Mouse (Mus musculus) CH12.LX (cell line): ENCODE data around the gene Rrp1. TPM values are rescaled to one million over a fixed set of nuclear protein-coding genes. Genes with fewer than 3 reads are reported as not detected.
A peak's percentile ranks its signal among the peaks of the same experiment; 100 is the strongest.

ENCODE experiments used
- DNase-seq: peaks from one replicate; pipeline ENCODE4 v3.0.0-alpha.2; 2013; ENCODE audit errors: extremely low read depth
- H3K27ac ChIP-seq: 2 replicates; pipeline ENCODE4 v1.5.1; 2012; ENCODE audit warnings: low read depth, mild to moderate bottlenecking, control low read depth, moderate library complexity; ENCODE audit not compliant: insufficient read depth
- H3K27me3 ChIP-seq: replicated peaks from 2 replicates; pipeline ENCODE3; 2012; ENCODE audit warnings: inconsistent platforms
- H3K36me3 ChIP-seq, 2 experiments: replicated peaks in 1 of 2; 2 replicates each; pipeline versions ENCODE3 to v1.6.1; 2012; ENCODE audit warnings: inconsistent platforms in 1 of 2, low read length in 1 of 2, mild to moderate bottlenecking in 1 of 2, mixed read lengths in 1 of 2, moderate library complexity in 1 of 2; ENCODE audit not compliant: control insufficient read depth in 1 of 2, insufficient read depth in 1 of 2
- H3K4me1 ChIP-seq, 2 experiments: 2 replicates each; pipeline ENCODE4 v1.6.1; 2012; ENCODE audit warnings: inconsistent platforms in 1 of 2, moderate library complexity in 1 of 2; ENCODE audit not compliant: insufficient read depth in 2 of 2, control insufficient read depth in 1 of 2
- H3K4me2 ChIP-seq: 2 replicates; pipeline ENCODE4 v1.6.1; 2012; ENCODE audit warnings: low read depth, mild to moderate bottlenecking, control low read depth; ENCODE audit not compliant: poor library complexity, insufficient read depth, severe bottlenecking
- H3K4me3 ChIP-seq, 3 experiments: fragments of 150-350 bp in 1 of 3; sonication (generic) in 1 of 3; replicated peaks in 1 of 3; 2 replicates each; pipeline versions ENCODE3 to v1.5.1; 2011 to 2012; ENCODE audit warnings: low read depth in 2 of 3, low read length in 2 of 3, mild to moderate bottlenecking in 2 of 3, moderate library complexity in 2 of 3, control low read depth in 1 of 3, improper control_type of control experiment in 1 of 3, inconsistent platforms in 1 of 3, mixed read lengths in 1 of 3; ENCODE audit not compliant: poor library complexity in 1 of 3
- H3K79me2 ChIP-seq: replicated peaks from 2 replicates; pipeline ENCODE4 v1.6.1; 2012; ENCODE audit warnings: mild to moderate bottlenecking, moderate library complexity; ENCODE audit not compliant: control insufficient read depth, poor library complexity, insufficient read depth, severe bottlenecking; ENCODE audit errors: extremely low read depth
- H3K9ac ChIP-seq: 2 replicates; pipeline ENCODE4 v1.6.1; 2012; ENCODE audit warnings: low read depth, mild to moderate bottlenecking, control low read depth, moderate library complexity; ENCODE audit not compliant: insufficient read depth
- H3K9me3 ChIP-seq: replicated peaks from 2 replicates; pipeline ENCODE3; 2012; ENCODE audit warnings: low read length, inconsistent platforms, mixed read lengths
- CHD1 ChIP-seq: IDR thresholded peaks from 2 replicates; pipeline ENCODE4 v1.6.1; 2012; ENCODE audit warnings: low read depth, low read length, improper control_type of control experiment, inconsistent platforms
- CHD2 ChIP-seq: IDR thresholded peaks from 2 replicates; pipeline ENCODE4 v1.6.1; 2011; ENCODE audit warnings: low read length, improper control_type of control experiment
- E2F4 ChIP-seq: IDR thresholded peaks from 2 replicates; pipeline ENCODE4 v1.6.1; 2011; ENCODE audit warnings: low read depth, low read length, improper control_type of control experiment; ENCODE audit not compliant: insufficient replicate concordance
- ETS1 ChIP-seq: conservative IDR thresholded peaks from 2 replicates; pipeline ENCODE4 v1.6.1; 2012; ENCODE audit warnings: low read depth, mild to moderate bottlenecking, inconsistent platforms, low read length, improper control_type of control experiment, moderate library complexity
- GABPA ChIP-seq: IDR thresholded peaks from 2 replicates; pipeline ENCODE4 v1.6.1; 2012; ENCODE audit warnings: low read depth, low read length, improper control_type of control experiment, inconsistent platforms; ENCODE audit not compliant: insufficient replicate concordance
- HCFC1 ChIP-seq: IDR thresholded peaks from 2 replicates; pipeline ENCODE4 v1.6.1; 2012; ENCODE audit warnings: low read depth, mild to moderate bottlenecking, inconsistent platforms, low read length, improper control_type of control experiment
- IRF4 ChIP-seq: IDR thresholded peaks from 2 replicates; pipeline ENCODE4 v1.6.1; 2014; ENCODE audit warnings: low read depth, mild to moderate bottlenecking, inconsistent platforms, low read length, improper control_type of control experiment
- KAT2A ChIP-seq: IDR thresholded peaks from 2 replicates; pipeline ENCODE4 v1.6.1; 2012; ENCODE audit warnings: low read length, improper control_type of control experiment, inconsistent platforms; ENCODE audit not compliant: insufficient replicate concordance
- MAX ChIP-seq: IDR thresholded peaks from 2 replicates; pipeline ENCODE4 v1.6.1; 2011; ENCODE audit warnings: low read length, improper control_type of control experiment
- MYC ChIP-seq: IDR thresholded peaks from 2 replicates; pipeline ENCODE4 v1.6.1; 2011; ENCODE audit warnings: low read depth, mild to moderate bottlenecking, improper control_type of control experiment, low read length
- NRF1 ChIP-seq: IDR thresholded peaks from 2 replicates; pipeline ENCODE4 v1.6.1; 2014; ENCODE audit warnings: low read depth, mild to moderate bottlenecking, inconsistent platforms, low read length, improper control_type of control experiment, moderate library complexity
- PAX5 ChIP-seq: IDR thresholded peaks from 2 replicates; pipeline ENCODE4 v1.6.1; 2012; ENCODE audit warnings: low read length, inconsistent platforms, mixed read lengths
- POLR2AphosphoS2 ChIP-seq: IDR thresholded peaks from 2 replicates; pipeline ENCODE4 v1.6.1; 2011; ENCODE audit warnings: low read depth, low read length, improper control_type of control experiment
- RCOR1 ChIP-seq: conservative IDR thresholded peaks from 2 replicates; pipeline ENCODE4 v1.6.1; 2012; ENCODE audit warnings: low read depth, mild to moderate bottlenecking, inconsistent platforms, low read length, improper control_type of control experiment
- SIN3A ChIP-seq: IDR thresholded peaks from 2 replicates; pipeline ENCODE4 v1.6.1; 2012; ENCODE audit warnings: low read length, improper control_type of control experiment, inconsistent platforms
- SMC3 ChIP-seq: IDR thresholded peaks from 2 replicates; pipeline ENCODE4 v1.6.1; 2011; ENCODE audit warnings: low read depth, low read length, improper control_type of control experiment
- TBP ChIP-seq: conservative IDR thresholded peaks from 2 replicates; pipeline ENCODE4 v1.6.1; 2011; ENCODE audit warnings: low read depth, low read length, improper control_type of control experiment
- TCF12 ChIP-seq: IDR thresholded peaks from 2 replicates; pipeline ENCODE4 v1.6.1; 2014; ENCODE audit warnings: low read depth, mild to moderate bottlenecking, inconsistent platforms, low read length, improper control_type of control experiment
- UBTF ChIP-seq: IDR thresholded peaks from 2 replicates; pipeline ENCODE4 v1.6.1; 2012; ENCODE audit warnings: low read depth, mild to moderate bottlenecking, inconsistent platforms, low read length, improper control_type of control experiment, moderate library complexity
- USF1 ChIP-seq: IDR thresholded peaks from 2 replicates; pipeline ENCODE4 v1.6.1; 2014; ENCODE audit warnings: low read depth, mild to moderate bottlenecking, inconsistent platforms, low read length, improper control_type of control experiment
- ZC3H11A ChIP-seq: IDR thresholded peaks from 2 replicates; pipeline ENCODE4 v1.6.1; 2012; ENCODE audit warnings: low read depth, mild to moderate bottlenecking, inconsistent platforms, low read length, improper control_type of control experiment
- ZMIZ1 ChIP-seq: IDR thresholded peaks from 2 replicates; pipeline ENCODE4 v1.6.1; 2012; ENCODE audit warnings: low read depth, mild to moderate bottlenecking, inconsistent platforms, low read length, improper control_type of control experiment
- dilution Hi-C: fragments of 300-500 bp; cut with MboI; formaldehyde crosslinking; loops from 2 replicates; pipeline ENCODE4 v1.14.3; 2020; ENCODE audit warnings: low sequenced_read_pairs; ENCODE audit not compliant: extremely low pct_unique_long_range_greater_than_20kb, extremely low pct_ligation_motif_present
- in situ Hi-C: fragments of 300-500 bp; cut with MboI; formaldehyde crosslinking; loops from 3 replicates; pipeline ENCODE4 v1.14.3; 2019; ENCODE audit warnings: low sequenced_read_pairs, low pct_ligation_motif_present, low pct_unique_long_range_greater_than_20kb, mixed read lengths
- polyA plus RNA-seq: library from polyadenylated mRNA; unstranded; fragments of >175 nt; gene quantifications from 2 replicates; pipeline ENCODE4 v1.2.1, GENCODE M21; 2012; ENCODE audit warnings: low read depth; ENCODE audit not compliant: insufficient read length
- total RNA-seq, 2 experiments: library from RNA; depleted of rRNA; stranded (reverse); fragments of 300-350 nt in 1 of 2; fragments of >200 nt in 1 of 2; gene quantifications; 2 replicates each; pipeline ENCODE4 v1.2.3; 2012 to 2014

The Rrp1 gene
- total and polyA plus RNA-seq, 3 experiments = 138 to 327 (median 189) TPM

DNA sequence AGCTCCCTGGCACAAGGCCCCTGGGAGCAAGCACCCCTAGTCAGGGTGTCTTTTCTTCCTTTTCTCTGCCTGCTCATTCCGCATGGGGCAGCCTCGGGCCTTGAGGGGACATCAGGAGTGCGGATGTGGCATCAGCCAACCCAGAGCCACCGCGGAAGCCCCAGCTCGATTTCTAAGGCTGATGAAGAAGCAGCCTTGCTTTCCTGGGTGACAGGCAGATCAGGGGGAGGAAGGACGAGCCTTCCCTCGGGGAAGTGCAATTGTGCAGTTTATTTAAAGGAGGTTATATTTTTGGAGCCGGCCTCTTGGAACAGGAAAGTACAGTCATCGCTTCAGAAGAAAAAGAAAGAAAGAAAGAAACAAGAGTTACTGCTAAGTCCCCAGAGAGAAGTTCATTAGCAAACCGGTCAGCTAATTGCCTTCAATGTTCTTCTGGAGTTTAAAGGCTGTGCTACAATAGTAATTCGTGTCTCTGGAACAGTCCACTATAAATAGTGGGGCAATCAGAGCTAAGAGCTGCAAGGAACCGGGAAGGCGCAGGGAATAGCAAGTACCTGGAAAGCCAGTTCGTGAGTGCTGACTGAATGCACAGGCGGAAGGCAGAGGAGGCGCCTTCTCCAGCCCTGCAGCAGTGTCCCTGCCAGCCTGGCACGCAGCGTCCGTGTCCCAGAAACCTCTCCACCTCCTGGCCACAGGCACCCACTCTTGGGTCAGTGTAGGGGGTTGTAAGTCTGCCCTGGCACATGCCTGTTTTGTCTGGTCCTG is 24.4 kb downstream of the Rrp1 start:
- no peaks in the 10 kb centered on the region for H3K79me2 ChIP-seq
- H3K9me3 ChIP-seq = no peaks in the 10 kb centered on the region
- peaks cover 32% of the 10 kb centered on the region for H3K27me3 ChIP-seq
- dilution Hi-C loops (no loop called here), in situ Hi-C loops (loop anchor here (25.0 kb wide), 1 partner anchor 351 kb away; the partner anchor contains the start of genes Aire and Dnmt3l)
- H3K4me1 ChIP-seq = peaks cover 7 to 16% of the 10 kb centered on the region in 2 experiments
- H3K36me3 ChIP-seq = no peaks in the 10 kb centered on the region
- H3K9ac ChIP-seq = no peak overlapping the region
- TF ChIP-seq SIN3A = no peak
- TF ChIP-seq SMC3 = no peak
- no peak for TF ChIP-seq USF1
- no peak for TF ChIP-seq MAX
- TF ChIP-seq UBTF = no peak
- TF ChIP-seq RCOR1 = no peak
- TF ChIP-seq, all 38 proteins: peak for 0
- no peak overlapping the region for H3K4me3 ChIP-seq
- no peak for DNase-seq
- peak overlapping the region; percentile 61 for H3K4me2 ChIP-seq
- no peak overlapping the region for H3K27ac ChIP-seq

DNA sequence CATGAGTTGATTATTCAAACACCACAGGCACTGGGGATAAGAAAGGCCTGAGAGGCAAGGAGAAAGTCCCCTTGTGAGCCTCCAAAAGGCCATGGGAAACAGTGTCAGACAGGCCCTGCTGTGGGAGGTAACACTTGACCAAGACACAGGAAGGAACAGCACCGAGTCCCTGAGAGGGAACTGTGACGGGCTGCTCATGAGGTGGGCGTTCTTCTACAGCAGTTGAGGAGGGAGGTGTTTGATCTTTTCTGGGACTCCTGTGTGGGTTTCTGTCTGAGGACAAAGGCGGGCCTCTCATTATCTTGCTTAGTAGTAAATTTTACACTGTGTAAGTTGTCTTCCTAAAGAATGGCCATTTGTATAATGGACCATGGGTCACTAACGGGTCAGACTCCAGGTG is 27.3 kb downstream of the Rrp1 start:
- no peak overlapping the region for H3K27ac ChIP-seq
- no peak overlapping the region for H3K9ac ChIP-seq
- dilution Hi-C loops = no loop called here
- no peaks in the 10 kb centered on the region for H3K79me2 ChIP-seq
- in situ Hi-C loops = loop anchor here (25.0 kb wide), 1 partner anchor 348 kb away; the partner anchor contains the start of genes Aire and Dnmt3l
- no peaks in the 10 kb centered on the region for H3K9me3 ChIP-seq
- TF ChIP-seq TCF12 (no peak), NRF1 (no peak), ETS1 (no peak), ZMIZ1 (no peak), PAX5 (no peak), KAT2A (no peak), MYC (no peak), HCFC1 (no peak), ZC3H11A (no peak), TBP (no peak), CHD1 (no peak), E2F4 (no peak), IRF4 (no peak), GABPA (no peak), POLR2AphosphoS2 (no peak), CHD2 (no peak), SIN3A (no peak)
- peaks cover 26% of the 10 kb centered on the region for H3K27me3 ChIP-seq
- no peak overlapping the region for H3K4me3 ChIP-seq
- H3K36me3 ChIP-seq = no peaks in the 10 kb centered on the region
- no peak overlapping the region for H3K4me2 ChIP-seq
- H3K4me1 ChIP-seq = peaks cover 4 to 5% of the 10 kb centered on the region in 2 experiments; a peak in 3 of 4 replicates
- no peak for DNase-seq
